ENCODE assay signal across 29 mouse cellular contexts in genomic region chr10:42085295-42085694, GRCm38 (mm10).
DNase-seq lines count a peak whose midpoint lies in the region; ATAC-seq and TF ChIP-seq lines count a peak whose summit lies in the region.
"Had no signal": no experiment of that assay in that cellular context is flagged by ENCODE, and none has a peak within 500 bp of the region (broad histone marks: within the 10 kb centered on the region; RNA-seq: fewer than 3 reads in every experiment).

No protein-coding gene starts in this region.

- peak overlapping the region; percentile 92 for H3K27ac ChIP-seq in lung, embryonic 16.5 days (ENCODE audit: low read length)
- H3K27ac ChIP-seq in liver, postnatal 0 days (ENCODE audit: low read depth): no peak overlapping the region
- H3K27ac ChIP-seq: embryonic facial prominence, embryonic 10.5 days; embryonic facial prominence, embryonic 13.5 days; forebrain, embryonic 13.5 days; heart, embryonic 15.5 days; hindbrain, embryonic 10.5 days; hindbrain, embryonic 13.5 days had no signal

- 68% methylated on average over 2 of the region's 2 CpGs for WGBS in lung, adult 2 months
- WGBS in lung, embryonic 16.5 days: 42% methylated on average over 2 of the region's 2 CpGs
- 75% methylated on average over 2 of the region's 2 CpGs for WGBS in liver, postnatal 0 days (ENCODE audit: insufficient replicate concordance)

- H3K4me1 ChIP-seq in lung, adult 2 months (ENCODE audit: control insufficient read depth, insufficient read depth, low read length): peaks cover 5% of the 10 kb centered on the region
- peaks cover 19% of the 10 kb centered on the region for H3K4me1 ChIP-seq in lung, embryonic 16.5 days (replicated peaks; ENCODE audit: control insufficient read depth, insufficient read depth, low read length)
- H3K4me1 ChIP-seq in liver, postnatal 0 days (ENCODE audit: insufficient read depth): peaks cover 7% of the 10 kb centered on the region; the same call in 1 of the 2 replicates

- no peaks in the 10 kb centered on the region for H3K27me3 ChIP-seq in lung, embryonic 16.5 days (ENCODE audit: control insufficient read depth, insufficient read depth, low read depth, low read length)
- no peaks in the 10 kb centered on the region for H3K27me3 ChIP-seq in liver, postnatal 0 days (ENCODE audit: insufficient read depth, low read length)
- H3K27me3 ChIP-seq: embryonic facial prominence, embryonic 13.5 days; forebrain, embryonic 13.5 days; heart, embryonic 12.5 days; heart, embryonic 15.5 days; hindbrain, embryonic 13.5 days had no signal

- H3K36me3 ChIP-seq in lung, embryonic 16.5 days (ENCODE audit: control insufficient read depth, insufficient read depth, low read length): no peaks in the 10 kb centered on the region
- no peaks in the 10 kb centered on the region for H3K36me3 ChIP-seq in liver, postnatal 0 days (replicated peaks; ENCODE audit: insufficient read depth, low read length)
- H3K36me3 ChIP-seq: embryonic facial prominence, embryonic 10.5 days; embryonic facial prominence, embryonic 13.5 days; heart, embryonic 12.5 days; heart, embryonic 15.5 days; hindbrain, embryonic 10.5 days; hindbrain, embryonic 13.5 days had no signal

- TF ChIP-seq EP300 in liver, postnatal 0 days (IDR thresholded peaks at IDR 0.05; ENCODE audit: low read depth): no peak

- H3K4me2 ChIP-seq in lung, embryonic 16.5 days (ENCODE audit: low read depth, low read length): no peak overlapping the region
- H3K4me2 ChIP-seq in liver, postnatal 0 days (ENCODE audit: low read depth, low read length): no peak overlapping the region
- H3K4me2 ChIP-seq: embryonic facial prominence, embryonic 13.5 days; forebrain, embryonic 13.5 days; heart, embryonic 12.5 days; heart, embryonic 15.5 days; hindbrain, embryonic 13.5 days had no signal

- no peak for TF ChIP-seq CTCF in lung, adult 2 months (IDR thresholded peaks at IDR 0.05; ENCODE audit: insufficient read depth, low read length)
- TF ChIP-seq CTCF in liver, postnatal 0 days (IDR thresholded peaks at IDR 0.05; ENCODE audit: low read depth): no peak

- H3K9me3 ChIP-seq in lung, embryonic 16.5 days (ENCODE audit: control insufficient read depth, low read length): no peaks in the 10 kb centered on the region
- peaks cover 5% of the 10 kb centered on the region; the same call in 1 of the 2 replicates for H3K9me3 ChIP-seq in liver, postnatal 0 days (ENCODE audit: low read length)
- H3K9me3 ChIP-seq: embryonic facial prominence, embryonic 10.5 days; forebrain, embryonic 13.5 days; heart, embryonic 15.5 days; hindbrain, embryonic 13.5 days had no signal

- TF ChIP-seq POLR2A in lung, adult 2 months (IDR thresholded peaks at IDR 0.05; ENCODE audit: borderline replicate concordance, extremely low read depth, low read depth, low read length): no peak

- ATAC-seq in lung, embryonic 16.5 days (ENCODE audit: low read depth): peak; percentile 77
- ATAC-seq in liver, postnatal 0 days: no peak
- ATAC-seq: CD4-positive, CD25-positive, alpha-beta regulatory T cell, adult 4 months; forebrain, embryonic 13.5 days; forebrain, postnatal 0 days; hindbrain, embryonic 16.5 days had no signal

- no peak overlapping the region for H3K4me3 ChIP-seq in lung, adult 2 months (replicated peaks; ENCODE audit: extremely low read depth, low read depth, low read length)
- H3K4me3 ChIP-seq in lung, embryonic 16.5 days (ENCODE audit: low read length): no peak overlapping the region
- no peak overlapping the region for H3K4me3 ChIP-seq in liver, postnatal 0 days (ENCODE audit: low read depth, low read length)
- H3K4me3 ChIP-seq: embryonic facial prominence, embryonic 10.5 days; embryonic facial prominence, embryonic 13.5 days; erythroblast, embryonic 14.5 days; forebrain, embryonic 13.5 days; heart, embryonic 12.5 days; heart, embryonic 15.5 days; hindbrain, embryonic 10.5 days; hindbrain, embryonic 13.5 days had no signal

- peak; percentile 45 to 69 for DNase-seq in lung, adult 18-20 months
- no peak for DNase-seq in lung, adult 2 months
- DNase-seq in lung, postnatal 14 days: peak; percentile 39
- DNase-seq in liver, postnatal 0 days: no peak
- DNase-seq in urinary bladder, postnatal 4 days (ENCODE audit: low spot score in 2 of 2): no peak
- DNase-seq in thymus, postnatal 0 days (ENCODE audit: low spot score): no peak
- DNase-seq: adrenal gland, adult 2 months; adrenal gland, postnatal 25 days; cerebellum, adult 11-12 months; cerebellum, adult 8-10 months; cerebellum, postnatal 10 days; cerebellum, postnatal 36 days; embryo, embryonic 11 days; forebrain, postnatal 0 days; gastrocnemius, postnatal 10 days; gastrocnemius, postnatal 36 days; heart, postnatal 10 days; heart, postnatal 36 days had no signal

- no peak overlapping the region for H3K9ac ChIP-seq in lung, embryonic 16.5 days (ENCODE audit: low read length)
- no peak overlapping the region for H3K9ac ChIP-seq in liver, postnatal 0 days (replicated peaks)
- H3K9ac ChIP-seq: embryonic facial prominence, embryonic 13.5 days; forebrain, embryonic 13.5 days; forebrain, postnatal 0 days; heart, embryonic 12.5 days; heart, embryonic 15.5 days; hindbrain, embryonic 13.5 days had no signal

Comparison
In these comparisons a context has a peak if more than half of its experiments do, and no peak if none do; other contexts are left out.
1. DNase-seq: peak in lung, adult 18-20 months (2 of 2) and lung, postnatal 14 days (single experiment); none in lung, adult 2 months (single experiment), liver, postnatal 0 days (single experiment), urinary bladder, postnatal 4 days (0 of 2) and thymus, postnatal 0 days (single experiment).